Mouse (Mus musculus) thymus, postnatal 4 days (tissue): ENCODE measurements around the gene Phldb1.

ENCODE experiments used
- DNase-seq: peaks from one replicate; pipeline ENCODE4 v3.0.0; 2021

Phldb1 gene

DNA sequence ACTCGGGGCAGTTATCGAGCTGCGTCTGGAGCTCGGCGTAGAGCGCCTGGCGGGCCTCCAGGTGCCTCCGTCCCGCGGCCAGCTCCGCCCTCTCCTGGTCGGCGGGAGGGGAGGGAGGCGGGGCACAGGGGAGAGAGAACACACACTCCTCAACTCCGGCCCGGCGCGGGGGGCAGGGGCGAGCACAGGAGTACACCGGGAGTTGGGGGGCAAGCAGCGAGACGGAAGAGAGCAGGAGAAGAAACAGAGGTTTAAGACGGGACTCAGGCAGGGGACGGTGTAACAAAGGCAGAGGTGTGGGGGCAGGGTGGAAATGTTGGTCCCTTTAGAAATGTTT lies 26.6 kb downstream of the Phldb1 start:
- peak; percentile 82 for DNase-seq

DNA sequence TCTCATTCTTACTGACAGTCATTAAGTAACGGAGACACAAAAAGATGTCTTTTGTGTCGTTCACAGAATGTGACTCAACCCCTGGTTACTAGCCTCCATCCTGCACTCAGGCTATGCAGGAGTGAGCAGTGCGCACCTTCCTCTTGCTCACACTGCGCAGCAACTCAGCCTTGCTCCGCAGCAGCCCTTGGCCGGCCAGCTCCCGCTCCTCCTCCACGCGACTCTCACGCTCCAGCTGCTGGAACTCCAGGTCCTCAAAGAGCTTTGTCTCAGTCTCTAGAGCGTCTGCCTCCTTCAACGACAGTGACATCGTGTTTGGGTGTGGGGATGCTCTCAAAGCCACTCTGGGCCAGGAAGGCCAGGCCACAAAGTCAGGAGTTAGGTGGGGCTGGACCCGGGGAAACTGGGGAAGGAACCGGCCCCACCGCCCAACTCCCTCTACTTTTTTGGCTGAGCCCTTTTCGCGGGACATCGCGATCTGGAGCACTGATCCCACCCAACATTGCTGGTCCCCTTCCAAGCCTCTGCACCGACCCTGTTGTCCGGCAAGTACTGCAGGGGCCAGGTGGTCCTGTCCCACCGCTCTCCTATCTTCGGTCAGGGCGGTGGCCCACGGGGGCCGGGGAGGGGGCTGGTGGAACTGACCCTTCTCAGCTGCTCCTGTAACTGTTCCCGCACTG lies 27.1 kb downstream of the Phldb1 start:
- no peak for DNase-seq

DNA sequence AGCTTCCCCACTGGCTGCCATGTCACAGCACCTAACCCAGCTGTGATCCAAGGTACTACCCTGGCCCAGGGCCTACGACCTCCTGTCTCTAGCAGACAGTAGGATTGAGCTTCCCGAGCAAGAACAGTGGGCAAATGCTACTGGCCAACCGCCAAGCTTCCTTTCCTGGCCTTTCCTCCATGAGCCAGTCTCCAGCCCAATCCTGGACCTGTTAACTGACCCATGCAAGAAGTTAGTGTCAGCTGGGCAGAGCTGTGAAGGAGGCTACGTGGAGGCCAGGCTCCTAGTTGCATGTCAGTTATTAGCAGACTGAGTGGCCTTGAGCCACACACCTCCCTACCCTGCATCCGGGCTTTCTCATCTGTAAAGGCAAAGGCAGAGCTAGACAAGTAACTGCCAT lies 35.3 kb downstream of the Phldb1 start:
- no peak for DNase-seq

DNA sequence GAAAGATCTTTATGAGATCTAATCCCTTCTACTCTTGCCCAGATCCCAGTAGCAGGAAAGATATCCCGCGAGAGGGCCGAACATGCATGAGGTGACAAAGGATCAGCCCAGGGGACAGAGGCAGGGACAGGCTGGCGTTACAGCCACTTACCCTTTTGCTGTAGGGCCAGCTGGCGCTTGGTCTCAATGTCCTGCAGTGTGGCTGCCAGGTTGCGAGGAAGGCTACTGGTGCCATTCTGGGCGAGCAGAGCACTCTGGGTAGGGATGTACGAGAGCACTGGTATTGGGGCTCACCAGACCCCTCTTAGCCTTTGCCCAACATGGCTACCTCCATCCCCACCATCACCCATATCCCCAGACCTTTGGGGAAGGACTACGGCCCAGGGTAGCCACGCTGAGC lies 35.8 kb downstream of the Phldb1 start:
- no peak for DNase-seq

DNA sequence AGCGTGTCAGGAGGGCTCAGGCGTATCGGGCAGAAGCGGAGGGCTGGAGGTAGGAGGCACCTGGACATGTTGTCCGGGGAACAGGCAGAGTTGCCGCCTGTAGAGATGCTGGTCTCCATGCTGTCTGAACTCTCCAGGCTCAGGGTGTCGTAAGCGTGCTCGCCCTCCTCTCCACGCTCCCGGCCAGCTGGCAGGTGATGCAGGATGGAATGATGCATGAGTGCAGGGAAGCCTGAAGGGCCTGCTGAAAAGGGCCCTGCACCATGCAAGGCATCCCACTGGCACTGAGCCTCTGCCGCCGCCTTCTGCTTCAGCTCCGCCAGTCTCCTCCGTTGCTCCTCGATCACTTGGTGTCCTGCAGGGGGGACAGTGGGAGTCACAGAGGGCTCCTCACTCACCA lies 37.1 kb downstream of the Phldb1 start:
- DNase-seq = no peak

DNA sequence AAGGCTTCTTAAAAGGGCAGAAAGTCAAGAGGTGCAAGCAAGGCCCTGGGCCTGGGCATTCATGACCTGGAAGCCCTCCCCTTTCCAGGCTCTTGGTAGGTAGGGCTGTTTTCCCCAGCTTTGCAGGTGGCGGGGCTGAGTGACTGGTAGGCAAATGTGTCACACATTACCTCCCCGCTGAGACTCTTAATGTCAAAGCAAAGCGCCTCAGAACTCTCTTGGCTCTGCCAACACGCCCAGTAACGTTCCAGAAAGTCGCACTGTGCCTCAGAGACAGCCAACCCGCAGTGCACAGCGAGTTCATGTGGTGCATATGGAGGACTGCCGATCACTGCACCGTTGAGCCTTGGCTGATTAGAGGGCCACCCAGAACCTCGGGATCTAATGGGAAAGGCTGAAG lies 41.9 kb downstream of the Phldb1 start:
- DNase-seq = peak; percentile 21

DNA sequence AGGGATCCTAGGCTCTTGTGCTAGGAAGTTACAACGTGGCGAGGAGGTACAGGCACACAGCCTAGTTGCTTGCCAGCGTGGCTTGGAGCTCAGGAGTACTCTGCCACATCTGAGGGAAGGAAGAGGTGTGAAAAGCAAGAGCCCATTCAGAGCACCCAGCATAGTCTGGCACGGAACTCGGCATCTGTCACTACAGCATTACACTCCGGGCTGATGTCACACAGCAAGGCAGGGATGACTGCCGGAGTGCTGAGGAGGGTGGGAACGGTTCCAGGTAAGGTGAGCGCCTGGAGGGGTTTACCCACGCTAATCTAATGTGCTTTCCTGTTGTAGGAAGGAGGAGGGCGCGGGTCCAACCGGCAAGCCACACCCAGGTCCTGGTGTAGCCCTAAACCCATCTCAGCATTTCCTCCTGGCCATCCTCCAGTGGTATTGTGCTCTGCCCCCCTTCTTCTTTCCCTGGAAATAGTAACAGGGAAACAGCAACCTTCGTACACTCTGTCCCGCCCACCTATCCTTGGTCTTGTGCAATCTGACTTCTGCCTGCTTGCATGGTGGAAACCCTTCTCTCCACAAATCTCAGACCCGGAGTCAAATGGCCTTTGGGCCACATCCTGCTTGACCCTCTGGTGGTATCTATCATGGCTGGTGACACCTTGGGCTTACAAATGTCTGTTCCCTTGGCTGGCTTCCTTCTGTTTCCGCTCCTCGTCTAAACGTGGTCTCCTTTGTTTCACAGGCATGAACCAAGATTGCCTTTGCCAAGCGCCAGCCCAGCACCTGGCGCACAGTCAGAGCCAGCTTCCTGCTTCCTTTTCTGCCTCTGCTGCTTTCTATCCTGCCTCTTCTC lies 43.1 kb downstream of the Phldb1 start:
- DNase-seq = peak; percentile 56

DNA sequence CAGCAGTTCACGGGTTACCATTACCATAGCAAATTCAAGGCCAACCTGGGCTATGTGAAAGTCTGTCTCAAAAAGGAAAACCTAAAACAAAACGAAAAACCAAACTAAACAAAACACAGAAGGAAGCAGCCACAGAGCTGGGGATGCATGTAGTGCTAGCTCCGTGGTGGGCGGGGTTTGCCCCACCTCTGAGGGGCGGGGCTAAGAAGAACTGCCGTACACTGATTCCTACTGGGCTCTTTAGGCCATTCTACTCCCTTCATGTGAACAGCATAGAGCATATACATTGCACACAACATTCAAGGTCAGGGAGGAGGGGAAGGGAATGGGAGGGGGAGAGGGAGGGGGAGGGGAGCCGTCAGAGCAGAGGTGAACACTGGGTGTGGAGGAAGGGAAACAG lies 44.4 kb downstream of the Phldb1 start:
- peak; percentile 76 for DNase-seq

DNA sequence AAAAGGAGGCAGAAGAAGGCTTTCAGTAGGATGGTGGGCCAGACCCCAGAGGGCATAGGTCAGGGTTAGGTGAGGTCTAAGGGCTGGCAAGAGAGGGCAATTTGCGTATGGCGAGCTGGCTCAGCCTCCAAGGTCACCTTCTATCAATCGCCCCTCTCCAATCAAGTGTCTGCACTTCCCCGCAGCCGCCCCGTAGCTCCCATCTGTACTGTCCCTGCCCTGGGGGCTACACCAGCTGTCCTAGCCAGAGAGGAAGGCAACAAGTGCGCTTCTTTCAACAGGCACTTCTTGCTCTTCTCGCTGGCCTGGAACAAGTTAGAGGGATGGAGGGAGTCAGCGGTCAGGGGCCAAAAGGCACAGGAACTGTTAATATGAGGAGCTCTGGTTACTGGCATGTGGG lies 47.0 kb downstream of the Phldb1 start:
- no peak for DNase-seq

DNA sequence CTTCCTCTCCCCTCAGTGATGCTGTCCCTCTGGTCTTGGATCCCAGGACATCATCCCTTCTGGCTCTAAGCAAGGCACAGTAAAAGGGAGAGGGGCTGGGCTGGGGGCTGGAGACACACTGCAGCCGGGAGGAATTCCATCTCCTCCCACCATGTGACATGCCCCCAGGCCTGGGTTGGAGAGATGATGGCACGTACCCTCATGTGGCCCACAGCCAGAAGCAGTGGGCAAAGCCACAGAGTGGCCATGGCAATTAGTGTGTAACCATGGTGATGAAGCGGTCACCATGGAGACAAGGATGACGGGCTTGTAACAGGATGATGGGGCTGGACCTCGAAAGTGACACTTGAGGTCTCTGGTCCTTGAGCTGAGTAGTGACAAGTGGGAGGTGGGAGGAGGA lies 48.4 kb downstream of the Phldb1 start:
- no peak for DNase-seq

DNA sequence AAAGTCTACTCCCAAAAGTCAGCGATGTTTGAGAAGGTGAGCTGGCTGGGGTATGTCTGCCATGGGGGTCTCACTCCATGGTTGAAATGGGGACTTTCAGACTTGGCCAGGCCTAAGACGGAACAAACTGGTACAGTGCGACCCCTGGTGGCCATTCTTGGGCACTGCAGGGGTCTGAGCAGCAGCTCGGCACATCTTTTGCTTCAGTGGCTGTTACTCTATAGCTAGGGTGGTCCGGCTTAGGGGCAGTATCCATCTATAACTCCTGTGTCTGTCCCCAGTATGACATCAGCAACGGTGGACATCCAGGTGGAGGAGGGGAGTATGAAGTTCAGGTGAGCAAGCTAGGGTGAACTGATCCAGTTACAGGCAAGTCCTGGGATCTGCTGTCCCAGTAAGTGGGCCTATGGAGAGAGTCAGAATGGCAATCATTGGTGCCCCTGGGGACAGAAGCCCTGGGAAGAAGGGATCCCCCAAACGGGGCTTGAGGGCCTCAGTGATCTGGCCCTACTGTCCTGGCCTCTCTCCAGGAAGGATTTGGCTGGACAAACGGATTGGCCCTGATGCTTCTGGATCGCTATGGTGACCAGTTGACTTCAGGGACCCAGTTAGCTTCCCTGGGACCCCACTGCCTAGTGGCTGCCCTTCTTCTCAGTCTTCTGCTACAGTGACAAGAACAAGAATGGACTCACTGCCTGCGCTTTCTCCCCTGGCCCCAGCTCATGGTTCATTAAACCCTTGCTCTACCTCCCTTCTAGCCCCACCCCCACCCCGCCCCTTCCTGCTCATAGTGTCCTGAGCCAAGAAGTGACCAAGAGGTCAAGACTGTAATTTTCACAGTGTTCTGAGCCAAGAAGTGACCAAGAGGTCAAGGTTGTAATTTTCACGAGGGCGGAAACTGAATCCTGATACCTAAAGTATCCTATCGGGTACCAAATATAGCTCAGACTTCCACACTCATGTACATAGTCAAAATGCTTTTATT lies 49.4 kb downstream of the Phldb1 start:
- DNase-seq = peak; percentile 87

DNA sequence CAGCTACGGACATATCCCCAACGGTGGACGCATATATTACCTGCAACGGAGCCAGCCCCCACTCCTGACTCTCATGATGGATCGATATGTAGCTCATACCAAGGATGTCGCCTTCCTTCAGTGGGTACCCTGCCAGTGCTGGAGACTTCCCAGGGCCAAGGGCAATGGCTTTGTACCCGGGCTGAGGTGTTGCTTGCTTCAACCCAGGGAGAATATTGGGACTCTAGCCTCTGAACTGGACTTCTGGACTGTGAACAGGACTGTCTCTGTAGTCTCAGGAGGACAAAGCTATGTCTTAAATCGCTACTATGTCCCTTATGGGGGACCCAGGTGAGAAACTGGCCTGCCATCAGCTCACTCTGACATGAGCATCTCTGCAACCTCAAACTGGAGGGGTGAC lies 52.0 kb downstream of the Phldb1 start:
- no peak for DNase-seq

DNA sequence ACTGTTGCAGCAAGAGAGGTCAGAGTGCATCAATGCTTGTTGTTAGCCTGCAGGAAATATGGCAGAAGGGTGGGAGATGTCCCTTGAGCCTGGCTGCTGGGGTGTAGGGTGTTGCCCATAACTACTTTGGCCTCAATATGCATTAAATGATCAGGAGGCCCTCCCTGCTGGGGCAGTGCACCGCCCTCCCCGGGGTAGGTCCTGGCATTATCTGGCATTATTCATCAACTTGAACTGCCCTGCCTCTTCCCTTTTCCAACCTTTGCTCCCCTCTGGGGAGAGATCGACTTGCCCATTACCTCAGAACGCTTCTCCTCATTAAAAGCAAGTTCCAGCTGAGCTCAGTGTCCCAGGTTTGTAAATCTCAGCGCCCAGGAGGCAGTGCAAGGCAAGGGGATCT lies 55.4 kb downstream of the Phldb1 start:
- DNase-seq = no peak

DNA sequence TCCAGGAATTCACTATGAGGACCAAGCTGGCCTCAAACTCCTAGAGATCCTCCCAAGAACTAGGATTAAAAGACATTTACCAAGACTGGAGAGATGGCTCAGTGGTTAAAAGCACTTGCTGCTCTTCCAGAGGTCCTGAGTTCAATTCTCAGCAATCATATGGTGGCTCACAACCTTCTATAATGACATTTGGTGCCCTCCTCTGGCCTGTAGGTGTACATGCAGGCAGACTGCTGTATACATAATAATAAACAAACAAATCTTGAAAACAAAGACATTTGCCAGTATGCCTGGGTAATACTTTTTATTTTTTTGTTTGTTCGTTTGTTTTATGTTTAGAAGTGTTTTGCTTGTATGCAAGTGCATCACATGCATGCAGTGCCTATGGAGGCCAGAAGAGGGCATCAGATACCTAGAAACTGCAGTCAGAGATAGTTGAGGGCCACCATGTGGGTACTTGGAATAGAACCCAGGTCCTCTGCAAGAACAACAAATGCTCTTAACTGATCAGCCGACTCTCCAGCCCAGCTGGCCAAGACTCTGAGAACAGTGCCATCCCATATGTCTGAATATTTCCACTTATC lies 56.6 kb downstream of the Phldb1 start:
- no peak for DNase-seq

DNA sequence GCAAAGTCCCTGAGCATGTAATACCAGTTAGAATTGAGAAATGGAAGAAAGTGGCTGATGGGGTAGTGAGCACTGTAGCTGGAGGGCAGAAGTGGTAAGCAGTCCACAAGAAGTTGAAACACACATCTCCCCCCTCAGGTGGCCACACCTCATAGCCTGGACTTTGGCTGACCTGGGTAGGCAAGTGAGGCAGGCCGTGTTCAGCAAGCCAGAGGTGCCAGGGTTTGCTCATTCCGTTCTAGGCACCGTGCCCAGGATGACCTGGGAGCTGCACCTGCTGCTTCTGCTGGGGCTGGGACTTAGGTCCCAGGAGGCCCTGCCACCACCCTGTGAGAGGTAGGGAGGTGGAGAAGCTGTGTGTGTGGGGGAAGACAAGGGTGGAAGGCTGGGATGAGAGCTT lies 62.0 kb downstream of the Phldb1 start, which contains the start of gene Treh:
TSS of gene Treh (plus strand) at position 229 of the 400 bp plus-strand sequence.
- DNase-seq = no peak

DNA sequence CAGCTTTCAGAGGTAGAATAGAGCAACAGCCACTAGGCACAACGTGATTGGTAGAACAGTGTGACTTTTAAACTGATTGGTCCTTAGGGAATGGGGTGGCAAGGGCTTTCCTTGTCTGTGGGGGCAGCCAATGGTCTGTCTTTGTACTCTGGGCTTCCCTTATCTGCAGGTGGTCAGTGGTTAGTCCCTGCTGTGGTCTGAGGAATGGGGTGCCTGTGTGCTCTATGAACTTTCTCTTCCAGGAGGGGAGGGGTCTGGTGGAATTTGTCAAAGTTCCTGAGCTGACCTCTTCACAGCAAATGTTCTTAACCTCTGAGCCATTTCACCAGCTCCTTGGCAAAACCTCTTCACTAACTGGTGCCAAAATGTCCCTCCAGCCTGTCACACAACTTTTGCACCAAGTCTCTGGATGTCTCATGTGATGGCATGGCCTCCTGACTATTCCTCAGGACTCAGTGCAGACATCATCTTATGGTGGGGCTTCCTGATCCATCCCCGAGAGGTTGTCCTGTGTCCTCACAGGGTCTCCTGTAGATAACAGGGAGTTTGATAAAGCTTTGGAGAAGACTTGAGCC lies 62.6 kb downstream of the Phldb1 start:
- DNase-seq = no peak

DNA sequence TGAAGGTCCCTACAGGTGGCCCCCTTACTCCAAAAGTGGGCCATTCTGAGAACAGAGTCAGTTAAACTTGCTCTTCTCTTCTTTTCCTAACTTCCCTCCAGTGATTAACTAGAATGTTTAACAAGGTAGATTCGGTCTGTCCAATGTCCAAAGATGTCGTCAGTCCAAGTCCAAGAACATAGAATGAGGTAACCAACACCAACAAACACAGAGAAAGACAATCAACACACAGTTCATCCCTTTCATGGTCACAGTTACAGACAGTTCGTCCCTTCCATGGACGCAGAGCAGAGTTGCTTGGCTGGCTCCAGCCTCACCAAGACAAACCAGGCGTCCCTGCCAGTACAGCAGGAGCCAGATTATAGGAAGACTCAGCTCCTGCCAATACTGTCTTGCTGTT lies 63.6 kb downstream of the Phldb1 start:
- no peak for DNase-seq

DNA sequence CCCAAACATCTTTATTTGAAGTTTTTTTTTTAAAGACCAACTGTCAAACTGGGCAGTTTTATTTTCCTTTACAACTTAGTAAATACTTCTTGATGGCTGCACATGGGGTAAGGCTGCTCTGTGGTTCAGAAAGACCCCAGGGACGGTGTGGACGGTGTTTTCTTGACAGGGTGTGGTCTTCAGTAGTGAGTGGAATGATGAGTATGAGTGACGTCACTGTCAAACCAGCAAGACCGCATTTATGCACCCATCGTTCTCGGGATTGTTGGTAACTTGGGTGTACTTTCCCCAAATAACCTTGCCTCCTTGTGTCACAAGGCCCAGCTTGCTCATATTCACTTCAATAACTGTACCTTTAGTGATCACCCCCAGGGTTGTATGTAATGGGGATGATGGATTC lies 71.3 kb downstream of the Phldb1 start:
- no peak for DNase-seq

DNA sequence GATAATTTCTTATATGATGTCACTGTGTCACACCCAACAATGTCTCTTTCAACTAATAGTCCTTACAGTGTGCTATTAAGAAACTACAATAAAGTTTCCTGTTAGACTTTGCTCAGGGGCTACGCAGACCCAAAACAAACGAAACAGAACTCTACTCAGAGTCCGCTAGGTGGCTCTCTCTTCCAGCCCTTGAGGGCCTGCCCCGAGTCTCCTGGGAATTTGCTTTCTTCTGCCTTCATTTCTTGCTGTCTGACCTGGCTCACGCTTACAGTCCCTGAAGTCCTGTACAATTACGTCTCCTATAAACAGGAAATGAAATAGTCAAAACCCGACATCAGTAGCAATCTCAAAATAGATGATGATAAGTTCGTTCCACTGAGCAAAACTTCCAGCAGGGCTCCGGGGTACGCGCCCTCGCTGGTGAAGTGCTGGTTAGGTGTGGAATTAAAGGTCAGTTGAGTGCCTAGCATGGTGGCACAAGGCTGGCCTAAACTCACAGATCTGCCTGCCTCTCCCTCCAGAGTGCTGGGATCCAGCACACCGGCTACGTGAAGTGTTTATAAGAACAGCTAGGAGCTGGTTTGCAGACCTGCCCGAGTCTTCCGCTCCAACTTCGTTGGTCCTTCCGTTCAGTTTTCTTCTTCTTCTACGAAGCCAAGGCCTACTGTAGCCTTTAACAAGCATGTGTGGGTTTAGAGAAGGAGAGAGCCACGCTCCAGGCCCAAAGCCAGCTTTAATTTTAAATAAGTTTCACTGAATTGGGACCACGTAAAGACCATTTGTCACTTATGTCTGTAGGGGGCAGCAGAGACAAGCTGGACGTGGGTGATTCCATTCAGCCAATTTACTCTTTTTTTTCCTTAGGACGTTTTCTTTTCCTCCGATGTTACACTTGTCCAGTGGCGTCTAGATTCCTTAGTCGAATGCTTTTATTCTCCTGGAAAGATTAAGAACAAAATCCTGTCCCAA lies 79.6 kb downstream of the Phldb1 start:
- peak; percentile 66 for DNase-seq

DNA sequence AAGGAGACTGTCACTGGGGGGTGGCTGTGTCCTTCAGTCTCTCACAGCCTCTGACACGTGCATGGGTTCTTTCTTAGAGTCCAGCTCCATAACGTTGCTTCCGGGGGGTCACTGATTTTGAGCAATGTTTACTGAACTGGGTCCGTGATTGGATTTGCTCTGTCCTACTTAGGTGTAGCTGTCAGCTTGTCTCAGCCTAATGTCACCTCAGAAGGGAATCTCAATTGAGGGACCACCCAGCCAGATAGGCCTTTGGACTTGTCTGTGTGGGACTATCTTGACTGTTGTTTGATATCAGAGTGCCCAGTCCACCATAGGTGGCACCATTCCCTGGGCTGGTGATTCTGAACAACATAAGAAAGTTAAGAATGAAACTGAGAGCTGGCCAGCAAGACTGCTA lies 81.1 kb downstream of the Phldb1 start:
- no peak for DNase-seq

DNA sequence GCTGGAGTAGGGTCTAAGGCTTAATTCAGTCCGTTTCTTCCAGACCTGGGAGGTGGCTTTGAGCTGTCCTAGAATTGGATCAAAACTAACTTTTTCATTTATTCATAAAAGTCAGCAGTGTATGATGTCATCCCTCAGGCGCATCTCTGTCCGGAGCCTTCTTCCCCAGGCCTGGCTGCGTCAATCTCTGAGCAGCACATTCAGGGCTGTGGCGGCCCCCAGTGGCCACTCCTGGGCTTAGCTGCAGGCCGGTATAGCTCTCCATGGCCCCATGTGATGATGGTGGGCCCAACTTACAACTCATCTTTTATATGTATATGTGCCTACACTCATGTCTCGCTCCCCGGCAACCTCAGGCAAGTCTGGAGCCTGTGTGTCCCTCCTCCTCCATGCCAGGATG lies 83.0 kb downstream of the Phldb1 start:
- peak; percentile 88 for DNase-seq
